Mouse (Mus musculus) ES-E14 (cell line): ENCODE results near the gene Vwc2l.

ENCODE experiments used
- CHD2 ChIP-seq: IDR thresholded peaks from 2 replicates; pipeline ENCODE4 v1.6.1; 2014; ENCODE audit warnings: mild to moderate bottlenecking, low read depth, low read length, inconsistent platforms
- HCFC1 ChIP-seq: IDR thresholded peaks from 2 replicates; pipeline ENCODE4 v1.6.1; 2012; ENCODE audit warnings: low read length, inconsistent platforms, borderline replicate concordance; ENCODE audit not compliant: insufficient read depth
- ZC3H11A ChIP-seq: IDR thresholded peaks from 2 replicates; pipeline ENCODE4 v1.6.1; 2012; ENCODE audit warnings: low read depth, mild to moderate bottlenecking, inconsistent platforms, low read length, borderline replicate concordance

GRCm38 (mm10) chr1:70692529-70692928 lies 33.0 kb upstream of the Vwc2l start:
- TF ChIP-seq ZC3H11A = no peak
- TF ChIP-seq CHD2 = no peak
- TF ChIP-seq HCFC1 = no peak
